Mouse (Mus musculus) cerebellum, adult 2 months (tissue): ENCODE data around the gene Lhfpl3. TPM values are rescaled to one million over a fixed set of nuclear protein-coding genes. Genes with fewer than 3 reads are reported as not detected.
A peak's percentile ranks its signal among the peaks of the same experiment; 100 is the strongest.

ENCODE experiments used
- DNase-seq, 2 experiments: peaks; one replicate each; pipeline ENCODE4 v3.0.0; 2021
- H3K27ac ChIP-seq: fragments of 200-500 bp; 2 replicates; pipeline ENCODE4 v1.5.1; 2012; ENCODE audit warnings: low read length, control low read depth, inconsistent platforms; ENCODE audit not compliant: insufficient read depth
- H3K27me3 ChIP-seq: fragments of 200-500 bp; 2 replicates; pipeline ENCODE4 v1.6.1; 2012; ENCODE audit warnings: inconsistent platforms, mild to moderate bottlenecking, low read length, moderate library complexity; ENCODE audit not compliant: control insufficient read depth, insufficient read depth
- H3K4me1 ChIP-seq: fragments of 200-500 bp; 2 replicates; pipeline ENCODE4 v1.6.1; 2011; ENCODE audit warnings: low read length; ENCODE audit not compliant: control insufficient read depth, insufficient read depth
- H3K4me3 ChIP-seq: fragments of 200-500 bp; replicated peaks from 2 replicates; pipeline ENCODE3; 2011; ENCODE audit warnings: mild to moderate bottlenecking, low read depth, low read length, control low read depth; ENCODE audit not compliant: insufficient read depth
- CTCF ChIP-seq: fragments of 200-500 bp; IDR thresholded peaks from 2 replicates; pipeline ENCODE4 v1.5.1; 2011; ENCODE audit warnings: low read depth, mild to moderate bottlenecking, control low read depth, low read length, moderate library complexity, borderline replicate concordance; ENCODE audit not compliant: insufficient read depth
- POLR2A ChIP-seq: fragments of 200-500 bp; IDR thresholded peaks from 2 replicates; pipeline ENCODE4 v1.6.1; 2011; ENCODE audit warnings: low read length, control low read depth, borderline replicate concordance; ENCODE audit not compliant: insufficient read depth
- WGBS: fragments of 180-500 bp; shearing (Covaris S2); methylation state at CpG from one replicate; pipeline ENCODE4 v1.1.7; 2018; 5-methylcytosine and 5-hydroxymethylcytosine counted together
- polyA plus RNA-seq: library from polyadenylated mRNA; depleted of rRNA; stranded (reverse); fragments of >200 nt; gene quantifications from 2 replicates; pipeline ENCODE4 v1.2.3, GENCODE M21; 2012

The Lhfpl3 gene
- polyA plus RNA-seq, 1 experiment: 31.5 TPM

GRCm38 (mm10) chr5:22813426-22813825 is 67.6 kb downstream of the Lhfpl3 start:
- H3K4me3 ChIP-seq: no peak overlapping the region
- TF ChIP-seq CTCF: no peak
- no peak for TF ChIP-seq POLR2A
- DNase-seq: no peak
- no peaks in the 10 kb centered on the region for H3K4me1 ChIP-seq
- no peak overlapping the region for H3K27ac ChIP-seq
- 69% methylated on average over 4 of the region's 4 CpGs for WGBS
- H3K27me3 ChIP-seq: no peaks in the 10 kb centered on the region

DNA sequence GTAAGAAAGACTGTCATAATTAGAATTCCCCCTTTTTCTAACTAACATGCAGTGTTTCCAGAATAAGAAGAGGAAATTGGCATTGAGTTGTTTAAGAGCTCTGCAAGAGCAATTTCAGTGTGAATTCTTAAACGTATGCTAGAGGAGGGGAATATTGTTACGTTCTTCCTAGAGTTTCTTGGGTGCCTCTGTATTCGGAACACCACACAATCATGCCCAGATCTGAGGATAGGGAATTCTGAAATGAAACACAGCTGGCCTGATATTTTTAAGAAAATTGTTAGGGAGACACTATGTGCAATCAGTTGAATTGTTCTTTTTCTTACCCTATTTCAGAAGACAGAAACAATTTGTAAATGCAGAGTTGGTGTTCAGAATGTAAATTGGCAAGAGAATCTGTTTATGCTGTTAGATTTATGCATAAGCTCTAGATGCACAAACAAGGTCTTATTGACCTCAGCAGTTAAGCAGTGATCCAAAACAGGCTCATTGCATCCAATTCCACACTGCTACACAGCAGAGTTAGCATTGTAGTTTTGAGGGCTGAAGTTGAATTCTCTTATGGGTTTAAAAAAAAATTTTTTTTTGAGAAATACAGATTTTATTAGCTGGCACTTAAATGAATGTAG is 84.1 kb downstream of the Lhfpl3 start:
- H3K27ac ChIP-seq: no peak overlapping the region
- no peak overlapping the region for H3K4me3 ChIP-seq
- H3K27me3 ChIP-seq: no peaks in the 10 kb centered on the region
- 77% methylated on average over 3 of the region's 3 CpGs for WGBS
- H3K4me1 ChIP-seq: no peaks in the 10 kb centered on the region
- DNase-seq: no peak
- TF ChIP-seq CTCF: no peak
- no peak for TF ChIP-seq POLR2A

GRCm38 (mm10) chr5:22851572-22851971 is 105.7 kb downstream of the Lhfpl3 start:
- TF ChIP-seq CTCF (no peak), POLR2A (no peak)
- DNase-seq: no peak
- Histone ChIP-seq H3K4me3 (no peak overlapping the region), H3K4me1 (no peaks in the 10 kb centered on the region), H3K27me3 (no peaks in the 10 kb centered on the region), H3K27ac (no peak overlapping the region)
- 69% methylated on average over 14 of the region's 14 CpGs for WGBS

DNA sequence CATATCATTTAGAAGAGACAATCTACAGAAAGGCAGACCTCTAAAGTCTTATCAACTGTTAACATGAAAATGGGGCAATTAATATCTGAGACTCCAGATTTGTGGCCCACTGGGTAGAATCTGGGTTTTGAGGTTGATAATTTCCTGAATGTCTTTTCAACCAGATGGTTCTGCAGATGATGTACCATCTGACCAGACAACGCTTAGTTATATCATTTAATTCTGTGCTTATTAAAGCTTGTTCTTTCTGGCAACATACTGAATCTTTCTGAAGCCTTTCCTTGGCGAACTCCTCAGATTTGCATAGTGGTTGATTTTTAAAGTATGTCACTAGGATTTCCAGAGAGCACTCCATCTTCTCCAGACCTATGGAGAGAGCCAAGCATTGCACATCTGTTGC is 107.6 kb downstream of the Lhfpl3 start:
- no peak overlapping the region for H3K4me3 ChIP-seq
- no peaks in the 10 kb centered on the region for H3K4me1 ChIP-seq
- DNase-seq: no peak
- TF ChIP-seq POLR2A (no peak), CTCF (no peak)
- H3K27me3 ChIP-seq: no peaks in the 10 kb centered on the region
- 47% methylated on average over 2 of the region's 2 CpGs for WGBS
- H3K27ac ChIP-seq: no peak overlapping the region

- Histone ChIP-seq H3K4me3 (no peak overlapping the region), H3K4me1 (no peaks in the 10 kb centered on the region), H3K27me3 (no peaks in the 10 kb centered on the region), H3K27ac (no peak overlapping the region)
- 83% methylated on average over 4 of the region's 4 CpGs for WGBS
- TF ChIP-seq CTCF: no peak
- TF ChIP-seq POLR2A: no peak
- no peak for DNase-seq
These were observed 110.6 kb downstream of the Lhfpl3 start for GRCm38 (mm10) chr5:22856480-22856879.

DNA sequence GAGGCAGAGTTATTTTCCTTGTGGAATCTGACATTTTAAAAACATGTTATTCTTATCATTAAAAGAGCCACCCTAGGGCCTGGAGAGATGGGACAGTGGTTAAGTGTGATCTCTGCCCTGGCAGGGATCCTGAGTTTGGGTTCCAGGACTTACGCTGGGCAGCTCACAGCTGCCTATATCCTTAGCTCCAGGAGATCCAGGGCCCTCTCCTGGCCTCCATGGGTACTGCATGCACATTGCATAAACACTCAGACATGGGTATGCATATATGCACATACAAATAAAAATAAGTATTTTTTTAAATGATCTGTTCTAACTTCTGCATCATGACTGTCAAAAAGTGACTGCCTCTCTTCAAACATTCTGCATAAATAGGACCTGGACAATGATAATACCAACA is 115.5 kb downstream of the Lhfpl3 start:
- TF ChIP-seq CTCF: peak; percentile 24; the same call in 1 of the 2 replicates
- TF ChIP-seq POLR2A: no peak
- peak in 1 of 2 experiments; percentile 13 for DNase-seq
- H3K4me1 ChIP-seq: no peaks in the 10 kb centered on the region
- H3K27me3 ChIP-seq: no peaks in the 10 kb centered on the region; the same call in 1 of the 2 replicates
- 59% methylated on average over 1 of the region's 1 CpGs for WGBS
- no peak overlapping the region for H3K4me3 ChIP-seq
- no peak overlapping the region for H3K27ac ChIP-seq

GRCm38 (mm10) chr5:22869031-22869430 is 123.2 kb downstream of the Lhfpl3 start:
- no peak for TF ChIP-seq POLR2A
- TF ChIP-seq CTCF: no peak
- Histone ChIP-seq H3K27me3 (no peaks in the 10 kb centered on the region; the same call in 1 of the 2 replicates), H3K27ac (no peak overlapping the region), H3K4me1 (no peaks in the 10 kb centered on the region), H3K4me3 (no peak overlapping the region)
- WGBS: 46% methylated on average over 5 of the region's 5 CpGs
- no peak for DNase-seq

DNA sequence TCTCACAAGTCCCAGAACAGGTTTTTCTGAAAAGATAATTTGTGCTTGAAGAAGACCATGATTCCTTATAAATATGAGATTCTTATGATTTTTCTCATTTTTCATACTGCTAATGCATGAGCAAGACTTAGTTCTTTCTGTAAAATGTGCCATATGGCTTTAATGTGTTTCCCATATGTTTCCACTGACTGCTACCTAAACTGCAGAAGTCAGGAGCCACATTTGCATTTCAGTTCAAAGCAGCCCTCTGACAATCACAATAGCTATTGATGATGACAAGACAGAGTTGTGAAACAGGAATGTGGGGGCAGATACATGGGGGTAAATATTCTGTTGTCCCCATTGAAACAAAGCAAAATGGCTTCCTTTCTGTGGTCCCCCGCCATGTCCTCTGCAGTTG is 126.6 kb downstream of the Lhfpl3 start:
- no peak for TF ChIP-seq POLR2A
- no peak for TF ChIP-seq CTCF
- Histone ChIP-seq H3K27me3 (no peaks in the 10 kb centered on the region), H3K4me3 (no peak overlapping the region), H3K4me1 (no peaks in the 10 kb centered on the region; the same call in 1 of the 2 replicates), H3K27ac (no peak overlapping the region)
- WGBS: 88% methylated on average over 1 of the region's 1 CpGs
- DNase-seq: no peak

DNA sequence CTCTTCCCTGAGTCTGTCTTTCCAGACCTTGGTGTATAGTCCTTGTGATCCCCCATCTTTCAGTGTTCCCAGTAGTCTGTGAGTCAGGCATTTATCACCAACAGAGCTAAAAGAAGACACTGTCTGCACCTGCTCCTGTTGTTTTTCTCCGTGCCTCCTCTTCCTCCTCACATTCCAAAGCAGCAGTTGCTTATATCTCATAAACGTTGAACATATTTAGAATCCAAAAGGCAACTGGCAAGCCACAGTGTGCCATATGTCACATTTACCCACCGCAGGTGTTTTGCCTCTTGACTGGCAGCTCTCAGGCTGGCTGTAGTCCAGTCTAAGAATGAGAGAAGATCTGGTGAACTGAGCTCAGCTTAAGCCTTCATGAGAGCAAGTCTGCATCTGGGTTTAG is 142.5 kb downstream of the Lhfpl3 start:
- DNase-seq: peak; percentile 58 to 78
- Histone ChIP-seq H3K27ac (no peak overlapping the region), H3K27me3 (no peaks in the 10 kb centered on the region), H3K4me3 (no peak overlapping the region), H3K4me1 (peaks cover 3% of the 10 kb centered on the region)
- TF ChIP-seq CTCF (no peak), POLR2A (no peak)
- 6% methylated on average over 3 of the region's 3 CpGs for WGBS
